1 mouse cellular context compared by ENCODE assay signal in the genomic region with DNA sequence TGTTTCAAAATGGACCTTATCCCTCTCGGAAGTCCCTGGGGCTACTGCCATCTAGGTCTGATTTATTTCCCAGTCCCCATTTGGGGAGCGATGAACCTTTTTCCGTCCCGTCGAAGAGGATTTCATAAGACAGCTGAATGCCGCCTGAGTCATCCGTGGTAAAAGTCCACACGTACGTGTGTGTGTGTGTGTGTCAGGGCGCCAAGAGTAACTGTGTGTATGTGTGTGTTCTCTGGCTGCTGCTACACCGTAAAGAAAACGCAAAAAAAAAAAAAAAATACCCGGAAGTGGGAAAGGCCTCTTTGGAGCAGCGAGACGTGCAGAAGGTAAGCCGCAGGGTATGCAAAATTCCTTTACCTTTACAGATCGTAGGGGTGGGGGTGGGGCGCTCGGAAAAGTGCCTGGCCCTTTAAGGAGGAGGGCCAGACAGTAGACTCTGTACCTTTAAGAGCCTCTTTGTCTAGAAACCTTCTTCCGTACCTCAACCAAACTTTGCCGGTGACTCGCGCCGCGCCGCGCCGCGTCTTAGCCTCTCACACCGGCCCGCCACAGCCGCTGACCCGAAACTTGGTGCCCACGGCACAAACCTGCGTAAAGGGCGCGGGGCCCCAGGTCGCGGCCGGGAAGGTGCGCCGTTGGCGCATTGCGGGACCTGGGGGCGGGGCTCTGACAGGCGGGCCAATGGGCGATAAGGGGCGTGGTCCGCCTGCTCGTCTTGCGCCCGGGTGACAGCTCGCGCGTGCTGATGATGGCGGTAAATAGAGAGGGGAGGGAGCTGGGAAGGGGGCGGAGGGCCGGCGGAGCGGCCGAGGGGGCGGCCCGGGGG.
A peak's percentile ranks its signal among the peaks of the same experiment; 100 is the strongest.
TF ChIP-seq lines count a peak whose summit lies in the region.

No protein-coding gene starts in this region.

TF ChIP-seq in CH12.LX, 34 proteins besides CTCF, POLR2A, EP300 and RAD21:
- peak; percentile 86 for TF ChIP-seq BHLHE40 (IDR thresholded peaks at IDR 0.05; ENCODE audit: low read depth, low read length)
- no peak for TF ChIP-seq ZC3H11A (IDR thresholded peaks at IDR 0.05; ENCODE audit: low read depth, low read length)
- peak; percentile 61; the same call in 1 of the 2 replicates for TF ChIP-seq POLR2AphosphoS2 (IDR thresholded peaks at IDR 0.05; ENCODE audit: low read depth, low read length)
- TF ChIP-seq JUN (IDR thresholded peaks at IDR 0.05; ENCODE audit: insufficient read depth, low read depth, low read length) = no peak
- peak; percentile 51 for TF ChIP-seq IRF4 (IDR thresholded peaks at IDR 0.05; ENCODE audit: low read depth, low read length)
- TF ChIP-seq MXI1 (IDR thresholded peaks at IDR 0.05; ENCODE audit: low read depth, low read length) = peak; percentile 85
- TF ChIP-seq HCFC1 (IDR thresholded peaks at IDR 0.05; ENCODE audit: low read depth, low read length) = peak; percentile 72
- TF ChIP-seq CHD2 (IDR thresholded peaks at IDR 0.05; ENCODE audit: low read length) = peak; percentile 87
- no peak for TF ChIP-seq CHD1 (IDR thresholded peaks at IDR 0.05; ENCODE audit: low read depth, low read length)
- no peak; the same call in 1 of the 2 replicates for TF ChIP-seq UBTF (IDR thresholded peaks at IDR 0.05; ENCODE audit: low read depth, low read length)
- 0 out of 2 replicates have a peak, but pooled peaks have one; percentile 29 for TF ChIP-seq TCF12 (IDR thresholded peaks at IDR 0.05; ENCODE audit: low read depth, low read length)
- no peak for TF ChIP-seq JUND (conservative IDR thresholded peaks at IDR 0.05; ENCODE audit: low read depth, low read length)
- no peak for TF ChIP-seq KAT2A (IDR thresholded peaks at IDR 0.05; ENCODE audit: insufficient replicate concordance, low read length)
- peak; percentile 46; the same call in 1 of the 2 replicates for TF ChIP-seq NRF1 (IDR thresholded peaks at IDR 0.05; ENCODE audit: low read depth, low read length)
- no peak for TF ChIP-seq USF1 (IDR thresholded peaks at IDR 0.05; ENCODE audit: low read depth, low read length)
- TF ChIP-seq NELFE (IDR thresholded peaks at IDR 0.05; ENCODE audit: low read depth, low read length) = no peak; the same call in 1 of the 2 replicates
- TF ChIP-seq MAFK (IDR thresholded peaks at IDR 0.05; ENCODE audit: insufficient replicate concordance, low read length) = no peak
- TF ChIP-seq ZNF384 (IDR thresholded peaks at IDR 0.05; ENCODE audit: low read depth, low read length) = peak; percentile 94
- 0 out of 2 replicates have a peak, but pooled peaks have one; percentile 61 for TF ChIP-seq E2F4 (IDR thresholded peaks at IDR 0.05; ENCODE audit: insufficient replicate concordance, low read depth, low read length)
- peak; percentile 66 for TF ChIP-seq MAZ (IDR thresholded peaks at IDR 0.05; ENCODE audit: low read depth, low read length)
- TF ChIP-seq MYC (IDR thresholded peaks at IDR 0.05; ENCODE audit: low read depth, low read length) = peak; percentile 7; the same call in 1 of the 2 replicates
- TF ChIP-seq USF2 (conservative IDR thresholded peaks at IDR 0.05; ENCODE audit: low read depth, low read length) = no peak
- TF ChIP-seq MEF2A (IDR thresholded peaks at IDR 0.05; ENCODE audit: borderline replicate concordance, low read depth, low read length) = peak; percentile 10; the same call in 1 of the 2 replicates
- TF ChIP-seq MAX (IDR thresholded peaks at IDR 0.05; ENCODE audit: low read length) = no peak; the same call in 1 of the 2 replicates
- TF ChIP-seq SIN3A (IDR thresholded peaks at IDR 0.05; ENCODE audit: low read length) = peak; percentile 88; the same call in 1 of the 2 replicates
- TF ChIP-seq PAX5 (IDR thresholded peaks at IDR 0.05; ENCODE audit: low read length) = no peak
- no peak for TF ChIP-seq ZKSCAN1 (IDR thresholded peaks at IDR 0.05; ENCODE audit: borderline replicate concordance, low read depth, low read length)
- TF ChIP-seq SMC3 (IDR thresholded peaks at IDR 0.05; ENCODE audit: low read depth, low read length) = no peak
- TF ChIP-seq GABPA (IDR thresholded peaks at IDR 0.05; ENCODE audit: insufficient replicate concordance, low read depth, low read length) = no peak
- no peak for TF ChIP-seq TBP (conservative IDR thresholded peaks at IDR 0.05; ENCODE audit: low read depth, low read length)
- TF ChIP-seq ELF1 (IDR thresholded peaks at IDR 0.05; ENCODE audit: low read depth, low read length) = peak; percentile 85
- TF ChIP-seq ZMIZ1 (IDR thresholded peaks at IDR 0.05; ENCODE audit: low read depth, low read length) = no peak
- peak; percentile 42 for TF ChIP-seq ETS1 (conservative IDR thresholded peaks at IDR 0.05; ENCODE audit: low read depth, low read length)
- TF ChIP-seq RCOR1 (conservative IDR thresholded peaks at IDR 0.05; ENCODE audit: low read depth, low read length) = peak; percentile 74
